Mouse (Mus musculus): Measurements from ENCODE around the gene Ccdc91.

Ccdc91 gene

GRCm38 (mm10) chr6:147574454-147575182, 99.0 kb downstream of the Ccdc91 start:
- DNase-seq, result no peak

- no peak for DNase-seq
Observed at GRCm38 (mm10) chr6:147575183-147575784, 99.7 kb downstream of the Ccdc91 start.

GRCm38 (mm10) chr6:147587675-147588074, 112.0 kb downstream of the Ccdc91 start:
- DNase-seq, result peak; percentile 12 to 24

- no peak for DNase-seq
Observed at GRCm38 (mm10) chr6:147606666-147607065, 131.0 kb downstream of the Ccdc91 start.

- DNase-seq, result no peak
Observed at GRCm38 (mm10) chr6:147607613-147608012, 132.0 kb downstream of the Ccdc91 start.

- no peak for DNase-seq
Observed at GRCm38 (mm10) chr6:147615306-147615705, 139.7 kb downstream of the Ccdc91 start.

GRCm38 (mm10) chr6:147623142-147623541, 147.5 kb downstream of the Ccdc91 start:
- no peak for DNase-seq

GRCm38 (mm10) chr6:147636464-147636863, 160.8 kb downstream of the Ccdc91 start:
- DNase-seq, result no peak

- DNase-seq, result no peak
Observed at GRCm38 (mm10) chr6:147643875-147644274, 168.2 kb downstream of the Ccdc91 start.

- no peak for DNase-seq
Observed at GRCm38 (mm10) chr6:147644391-147644790, 168.8 kb downstream of the Ccdc91 start.

- no peak for DNase-seq
Observed at GRCm38 (mm10) chr6:147646401-147646968, 170.9 kb downstream of the Ccdc91 start.

- DNase-seq, result no peak
Observed at GRCm38 (mm10) chr6:147658025-147658424, 182.4 kb downstream of the Ccdc91 start.

- DNase-seq, result no peak
Observed at GRCm38 (mm10) chr6:147660718-147661117, 185.1 kb downstream of the Ccdc91 start.

GRCm38 (mm10) chr6:147661841-147662240, 186.2 kb downstream of the Ccdc91 start:
- no peak for DNase-seq

GRCm38 (mm10) chr6:147662610-147663009, 187.0 kb downstream of the Ccdc91 start:
- no peak for DNase-seq

- peak; percentile 70 for DNase-seq
Observed at GRCm38 (mm10) chr6:147664339-147664738, 188.7 kb downstream of the Ccdc91 start.

- no peak for DNase-seq
Observed at GRCm38 (mm10) chr6:147671366-147671765, 195.7 kb downstream of the Ccdc91 start.

- DNase-seq, result peak in 1 of 2 experiments; percentile 10
Observed at GRCm38 (mm10) chr6:147672481-147672880, 196.9 kb downstream of the Ccdc91 start.

- no peak for DNase-seq
Observed at GRCm38 (mm10) chr6:147675022-147675733, 199.6 kb downstream of the Ccdc91 start.

GRCm38 (mm10) chr6:147676214-147676613, 200.6 kb downstream of the Ccdc91 start:
- no peak for DNase-seq
